Mouse (Mus musculus) hindbrain, embryonic 10.5 days (tissue): Measurements from ENCODE around the gene A630001G21Rik. TPM values are rescaled to one million over a fixed set of nuclear protein-coding genes. Genes with fewer than 3 reads are reported as not detected.

Experiments used
- polyA plus RNA-seq: library from polyadenylated mRNA; unstranded; fragments of >200 nt; fragmentation: Nextera tagmentation; extraction: Ambion mirVana; gene quantifications from 2 replicates; pipeline ENCODE4 v1.2.1, GENCODE M21; 2016

Gene A630001G21Rik
- polyA plus RNA-seq, 1 experiment from 2014 or later = 1.3 TPM

Other genes starting within 250 kb of the A630001G21Rik start
- gene G530012D18Rik, start 203.0 kb downstream of the A630001G21Rik start, polyA plus RNA-seq = not detected in 2 replicates
- gene Sp110, start 179.8 kb downstream of the A630001G21Rik start, polyA plus RNA-seq = 0.87 and 1.1 TPM in 2 replicates
- 0.75 and 1.1 TPM in 2 replicates for gene Sp140, start 178.3 kb downstream of the A630001G21Rik start, polyA plus RNA-seq
- 0.29 and 0.58 TPM in 2 replicates for gene Sp100, start 128.7 kb downstream of the A630001G21Rik start, polyA plus RNA-seq
- 41.7 and 43.1 TPM in 2 replicates for gene Cab39, start 14.8 kb upstream of the A630001G21Rik start, polyA plus RNA-seq
- gene Itm2c, start 115.6 kb upstream of the A630001G21Rik start, polyA plus RNA-seq = 146 and 151 TPM in 2 replicates
- gene 4933407L21Rik, start 149.8 kb upstream of the A630001G21Rik start, polyA plus RNA-seq = 0.43 and 0.51 TPM in 2 replicates
- gene Gpr55, start 182.4 kb upstream of the A630001G21Rik start, polyA plus RNA-seq = not detected in 2 replicates
- not detected in 2 replicates for gene Spata3, start 238.2 kb upstream of the A630001G21Rik start, polyA plus RNA-seq